Mouse (Mus musculus) kidney, postnatal 36 days (tissue): ENCODE measurements around the gene Srebf2.
A peak's percentile ranks its signal among the peaks of the same experiment; 100 is the strongest.

ENCODE experiments used
- DNase-seq, 2 experiments: peaks; one replicate each; pipeline ENCODE4 v3.0.0; 2021 to 2022; ENCODE audit warnings: mixed read lengths in 2 of 2

Gene Srebf2

GRCm38 (mm10) chr15:82184183-82184582 lies 37.2 kb downstream of the Srebf2 start:
- DNase-seq = peak; percentile 71 to 82

- DNase-seq = peak; percentile 76 to 87
Observed at GRCm38 (mm10) chr15:82184656-82185055, 37.7 kb downstream of the Srebf2 start.

DNA sequence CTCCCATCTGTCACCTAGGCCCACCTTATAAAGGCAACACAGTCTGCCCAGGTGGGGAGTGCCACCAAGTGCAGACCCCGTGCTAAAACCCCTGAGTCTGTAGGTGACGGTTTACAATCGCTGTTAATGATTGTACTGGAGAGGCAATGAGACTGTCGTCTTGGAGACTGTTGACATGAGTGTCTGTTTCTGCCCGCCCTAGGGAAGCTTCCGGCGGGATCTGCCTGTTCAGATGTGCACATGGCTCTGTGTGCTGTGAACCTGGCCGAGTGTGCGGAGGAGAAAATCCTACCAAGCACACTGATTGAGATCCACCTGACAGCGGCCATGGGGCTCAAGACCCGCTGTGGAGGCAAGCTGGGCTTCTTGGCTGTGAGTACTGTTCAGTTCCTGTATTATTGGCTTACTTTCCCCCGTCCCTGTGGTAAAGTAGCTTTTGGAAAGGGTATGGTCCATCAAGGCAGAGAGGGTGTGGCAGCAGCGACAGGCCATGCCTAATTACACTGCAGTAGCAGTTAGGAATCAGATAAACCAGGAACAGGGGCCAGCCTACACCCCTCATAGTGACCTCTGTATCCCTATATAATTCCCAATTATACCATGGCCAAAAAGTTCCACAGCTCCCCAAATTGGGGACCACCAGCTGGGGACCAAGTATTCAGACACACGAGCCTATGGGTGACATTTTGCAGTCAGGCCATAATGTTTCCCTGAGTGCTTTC lies 38.2 kb downstream of the Srebf2 start:
- peak; percentile 42 to 47 for DNase-seq

- DNase-seq = peak; percentile 27 to 37
Observed at GRCm38 (mm10) chr15:82186131-82186530, 39.1 kb downstream of the Srebf2 start.

- DNase-seq = no peak
Observed at GRCm38 (mm10) chr15:82186931-82187330, 40.0 kb downstream of the Srebf2 start.

GRCm38 (mm10) chr15:82187401-82187800 lies 40.4 kb downstream of the Srebf2 start:
- DNase-seq = no peak

- DNase-seq = no peak
Observed at GRCm38 (mm10) chr15:82187924-82188323, 40.9 kb downstream of the Srebf2 start.

- DNase-seq = peak; percentile 44 to 77
Observed at GRCm38 (mm10) chr15:82188481-82189240, 41.7 kb downstream of the Srebf2 start.

- no peak for DNase-seq
Observed at GRCm38 (mm10) chr15:82192617-82193016, 45.6 kb downstream of the Srebf2 start.

GRCm38 (mm10) chr15:82196300-82196699 lies 49.3 kb downstream of the Srebf2 start:
- DNase-seq = no peak

- DNase-seq = no peak
Observed at GRCm38 (mm10) chr15:82197246-82197750, 50.3 kb downstream of the Srebf2 start.

DNA sequence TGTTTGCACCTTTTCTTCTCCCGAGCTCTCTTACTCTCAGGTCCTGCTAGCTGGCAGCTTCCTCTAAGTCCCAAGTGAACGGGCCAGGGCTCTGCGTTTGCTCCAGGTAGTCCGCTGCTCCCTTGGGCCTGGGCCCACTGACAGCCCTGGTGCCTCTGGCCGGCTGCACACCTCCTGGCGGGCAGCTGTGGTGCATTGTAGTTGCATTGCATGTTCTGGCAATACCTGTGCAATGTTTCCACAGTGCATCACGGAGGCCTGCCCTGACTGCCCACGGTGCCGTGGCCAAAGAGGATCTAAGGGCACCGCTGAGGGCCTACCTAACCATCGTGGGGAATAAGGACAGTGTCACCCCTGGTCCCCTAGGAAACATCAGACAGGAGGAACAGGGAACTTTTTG lies 51.0 kb downstream of the Srebf2 start:
- DNase-seq = no peak

GRCm38 (mm10) chr15:82198342-82198741 lies 51.4 kb downstream of the Srebf2 start:
- no peak for DNase-seq

DNA sequence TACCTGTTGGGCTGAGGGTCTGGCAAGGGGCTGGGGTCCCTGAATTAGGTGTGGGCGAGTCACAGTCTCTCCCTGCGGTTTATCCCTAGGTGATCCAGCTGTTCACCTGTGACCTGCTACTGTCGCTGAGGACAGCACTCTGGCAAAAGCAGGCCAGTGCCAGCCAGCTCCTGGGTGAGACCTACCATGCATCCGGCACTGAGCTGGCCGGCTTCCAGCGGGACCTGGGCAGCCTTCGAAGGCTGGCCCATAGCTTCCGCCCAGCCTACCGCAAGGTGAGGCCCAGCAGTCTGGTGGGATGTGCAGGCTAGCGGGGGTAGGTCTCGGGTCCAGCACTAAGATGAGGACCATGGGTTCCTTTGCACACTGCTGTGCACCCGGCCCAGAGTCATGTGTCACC lies 52.6 kb downstream of the Srebf2 start:
- DNase-seq = peak in 1 of 2 experiments; percentile 22

- no peak for DNase-seq
Observed at GRCm38 (mm10) chr15:82202086-82202485, 55.1 kb downstream of the Srebf2 start.

GRCm38 (mm10) chr15:82203090-82203489 lies 56.1 kb downstream of the Srebf2 start:
- DNase-seq = no peak

DNA sequence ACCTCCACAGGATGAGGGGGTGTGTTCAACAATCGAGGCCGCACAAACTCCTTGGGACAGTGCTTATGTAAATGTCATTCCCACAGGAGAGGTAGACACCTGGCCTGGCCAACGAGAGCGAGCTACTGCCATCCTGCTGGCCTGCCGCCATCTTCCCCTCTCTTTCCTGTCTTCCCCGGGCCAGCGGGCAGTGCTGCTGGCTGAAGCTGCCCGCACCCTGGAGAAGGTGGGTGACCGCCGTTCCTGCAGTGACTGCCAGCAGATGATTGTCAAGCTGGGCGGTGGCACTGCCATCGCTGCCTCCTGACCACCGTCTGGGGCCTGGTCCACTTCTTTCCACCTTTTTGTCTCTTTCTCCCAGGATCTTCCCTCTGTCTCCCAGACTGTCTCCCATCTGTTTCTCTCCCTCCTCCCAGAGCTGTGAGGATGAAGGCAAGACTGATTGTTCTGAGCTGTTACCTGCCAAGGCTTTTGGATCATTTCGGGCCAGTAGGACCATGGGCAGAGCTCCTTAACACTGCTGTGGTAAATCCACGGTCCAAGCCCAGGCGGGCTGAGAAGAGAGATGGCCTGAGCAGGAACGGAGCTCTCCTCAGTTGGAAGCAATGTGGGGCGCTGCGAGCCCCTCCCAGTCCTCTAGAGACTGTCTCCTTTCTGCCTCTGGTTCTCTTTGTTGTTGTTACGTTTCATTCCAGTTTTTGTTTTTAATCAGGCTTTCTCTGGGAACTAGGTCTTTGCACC lies 56.8 kb downstream of the Srebf2 start:
- no peak for DNase-seq

GRCm38 (mm10) chr15:82204680-82205371 lies 57.8 kb downstream of the Srebf2 start:
- no peak for DNase-seq

DNA sequence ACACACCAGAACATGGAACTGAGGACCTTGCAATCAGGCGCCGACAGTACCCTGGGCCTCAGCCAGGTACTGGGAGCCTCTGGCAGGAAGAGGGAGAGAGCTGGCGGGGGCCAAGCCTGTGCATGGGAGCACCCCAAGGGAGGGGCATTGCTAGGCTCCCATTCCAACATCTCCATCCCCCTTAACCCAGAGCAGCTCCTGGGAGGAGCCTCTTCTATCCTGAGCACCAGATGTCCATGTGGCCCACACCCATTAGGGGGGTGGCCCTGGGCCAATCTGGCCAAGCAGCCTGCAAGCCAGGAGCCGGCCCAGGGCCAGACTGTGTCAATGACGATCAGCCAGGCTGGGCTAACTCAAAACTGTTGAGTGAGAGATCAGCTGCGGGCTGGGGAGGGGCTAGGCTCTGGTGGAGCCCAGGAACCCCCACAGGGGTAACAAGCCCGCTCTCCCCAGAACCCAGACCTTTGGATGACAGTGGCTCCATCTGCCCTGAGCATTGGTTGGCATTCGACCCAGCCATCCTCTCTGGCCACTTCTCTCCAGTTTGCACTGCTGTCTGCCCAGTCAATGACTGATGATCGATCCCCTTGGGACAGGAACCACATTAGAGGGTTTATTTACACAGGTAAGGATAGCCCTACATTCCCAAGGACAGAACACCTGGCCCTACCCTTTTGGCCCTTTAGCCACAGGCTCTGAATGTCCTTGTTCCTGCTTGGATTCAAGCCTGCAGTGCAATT lies 59.6 kb downstream of the Srebf2 start:
- DNase-seq = peak in 1 of 2 experiments; percentile 44

GRCm38 (mm10) chr15:82207105-82207459 lies 60.1 kb downstream of the Srebf2 start:
- DNase-seq = no peak

GRCm38 (mm10) chr15:82207504-82208219 lies 60.7 kb downstream of the Srebf2 start:
- DNase-seq = no peak
